Mouse (Mus musculus): ENCODE data around the gene Fam20a. TPM values are rescaled to one million over a fixed set of nuclear protein-coding genes. Genes with fewer than 3 reads are reported as not detected.
A peak's percentile ranks its signal among the peaks of the same experiment; 100 is the strongest.

The Fam20a gene
- total and polyA plus RNA-seq, 2 experiments: 6.9 to 30.6 TPM

- 45% methylated on average over 4 of the region's 4 CpGs for WGBS
- no peak for TF ChIP-seq CTCF (IDR thresholded peaks at IDR 0.05; ENCODE audit: low read depth, low read length)
- TF ChIP-seq POLR2A (IDR thresholded peaks at IDR 0.05; ENCODE audit: extremely low read depth, insufficient read depth, low read length): no peak
These were observed 32.5 kb downstream of the Fam20a start for GRCm38 (mm10) chr11:109689539-109689938.

GRCm38 (mm10) chr11:109682221-109682620, 39.9 kb downstream of the Fam20a start:
- H3K27ac ChIP-seq (replicated peaks; ENCODE audit: insufficient read depth, low read depth, low read length): no peak overlapping the region
- H3K27me3 ChIP-seq (ENCODE audit: control insufficient read depth, insufficient read depth, low read length): no peaks in the 10 kb centered on the region
- WGBS: 90% methylated on average over 6 of the region's 6 CpGs
- no peak for TF ChIP-seq CTCF (IDR thresholded peaks at IDR 0.05; ENCODE audit: low read depth, low read length)
- TF ChIP-seq POLR2A (IDR thresholded peaks at IDR 0.05; ENCODE audit: extremely low read depth, insufficient read depth, low read length): no peak
- no peaks in the 10 kb centered on the region for H3K4me1 ChIP-seq (ENCODE audit: control insufficient read depth, insufficient read depth, low read length)
- peaks cover 4% of the 10 kb centered on the region; the same call in 1 of the 2 replicates for H3K79me2 ChIP-seq (ENCODE audit: control insufficient read depth, insufficient read depth, low read length)
- no peak for DNase-seq (ENCODE audit: extremely low read depth, low read depth, low spot score)
- peaks cover 13% of the 10 kb centered on the region for H3K36me3 ChIP-seq (ENCODE audit: control insufficient read depth, insufficient read depth, low read length)
- H3K4me3 ChIP-seq (ENCODE audit: insufficient read depth, low read depth, low read length): no peak overlapping the region
- H3K9ac ChIP-seq (ENCODE audit: low read depth, low read length): no peak overlapping the region

More at GRCm38 (mm10) chr11:109689539-109689938, 32.5 kb downstream of the Fam20a start:
- Histone ChIP-seq H3K36me3 (ENCODE audit: control insufficient read depth, insufficient read depth, low read length) (peaks cover 11% of the 10 kb centered on the region), H3K27me3 (ENCODE audit: control insufficient read depth, insufficient read depth, low read length) (no peaks in the 10 kb centered on the region), H3K27ac (replicated peaks; ENCODE audit: insufficient read depth, low read depth, low read length) (no peak overlapping the region), H3K4me1 (ENCODE audit: control insufficient read depth, insufficient read depth, low read length) (peaks cover 11% of the 10 kb centered on the region), H3K79me2 (ENCODE audit: control insufficient read depth, insufficient read depth, low read length) (peaks cover 7% of the 10 kb centered on the region), H3K9ac (ENCODE audit: low read depth, low read length) (no peak overlapping the region), H3K4me3 (ENCODE audit: insufficient read depth, low read depth, low read length) (no peak overlapping the region)
- peak; percentile 68 for DNase-seq (ENCODE audit: extremely low read depth, low read depth, low spot score)

- Histone ChIP-seq H3K27ac (replicated peaks; ENCODE audit: insufficient read depth, low read depth, low read length) (no peak overlapping the region), H3K36me3 (ENCODE audit: control insufficient read depth, insufficient read depth, low read length) (peaks cover 13% of the 10 kb centered on the region), H3K4me1 (ENCODE audit: control insufficient read depth, insufficient read depth, low read length) (no peaks in the 10 kb centered on the region), H3K9ac (ENCODE audit: low read depth, low read length) (no peak overlapping the region), H3K4me3 (ENCODE audit: insufficient read depth, low read depth, low read length) (no peak overlapping the region), H3K79me2 (ENCODE audit: control insufficient read depth, insufficient read depth, low read length) (peaks cover under 1% of the 10 kb centered on the region; the same call in 1 of the 2 replicates), H3K27me3 (ENCODE audit: control insufficient read depth, insufficient read depth, low read length) (no peaks in the 10 kb centered on the region)
- WGBS: 91% methylated on average over 3 of the region's 3 CpGs
- no peak for TF ChIP-seq CTCF (IDR thresholded peaks at IDR 0.05; ENCODE audit: low read depth, low read length)
- no peak for TF ChIP-seq POLR2A (IDR thresholded peaks at IDR 0.05; ENCODE audit: extremely low read depth, insufficient read depth, low read length)
- DNase-seq (ENCODE audit: extremely low read depth, low read depth, low spot score): no peak
These were observed 40.5 kb downstream of the Fam20a start for GRCm38 (mm10) chr11:109681556-109681955.

GRCm38 (mm10) chr11:109680934-109681333, 41.1 kb downstream of the Fam20a start:
- WGBS: 67% methylated on average over 9 of the region's 9 CpGs
- peaks cover 13% of the 10 kb centered on the region for H3K36me3 ChIP-seq (ENCODE audit: control insufficient read depth, insufficient read depth, low read length)
- no peaks in the 10 kb centered on the region for H3K4me1 ChIP-seq (ENCODE audit: control insufficient read depth, insufficient read depth, low read length)
- no peak overlapping the region for H3K4me3 ChIP-seq (ENCODE audit: insufficient read depth, low read depth, low read length)
- no peaks in the 10 kb centered on the region for H3K79me2 ChIP-seq (ENCODE audit: control insufficient read depth, insufficient read depth, low read length)
- TF ChIP-seq POLR2A (IDR thresholded peaks at IDR 0.05; ENCODE audit: extremely low read depth, insufficient read depth, low read length) (no peak), CTCF (IDR thresholded peaks at IDR 0.05; ENCODE audit: low read depth, low read length) (no peak)
- H3K27me3 ChIP-seq (ENCODE audit: control insufficient read depth, insufficient read depth, low read length): no peaks in the 10 kb centered on the region
- no peak overlapping the region for H3K27ac ChIP-seq (replicated peaks; ENCODE audit: insufficient read depth, low read depth, low read length)
- no peak overlapping the region for H3K9ac ChIP-seq (ENCODE audit: low read depth, low read length)
- DNase-seq (ENCODE audit: extremely low read depth, low read depth, low spot score): no peak

GRCm38 (mm10) chr11:109678291-109678690, 43.8 kb downstream of the Fam20a start:
- Histone ChIP-seq H3K36me3 (ENCODE audit: control insufficient read depth, insufficient read depth, low read length) (peaks cover 6% of the 10 kb centered on the region; the same call in 1 of the 2 replicates), H3K4me1 (ENCODE audit: control insufficient read depth, insufficient read depth, low read length) (no peaks in the 10 kb centered on the region), H3K9ac (ENCODE audit: low read depth, low read length) (no peak overlapping the region), H3K79me2 (ENCODE audit: control insufficient read depth, insufficient read depth, low read length) (no peaks in the 10 kb centered on the region), H3K27me3 (ENCODE audit: control insufficient read depth, insufficient read depth, low read length) (no peaks in the 10 kb centered on the region), H3K27ac (replicated peaks; ENCODE audit: insufficient read depth, low read depth, low read length) (no peak overlapping the region), H3K4me3 (ENCODE audit: insufficient read depth, low read depth, low read length) (no peak overlapping the region)
- TF ChIP-seq CTCF (IDR thresholded peaks at IDR 0.05; ENCODE audit: low read depth, low read length) (no peak), POLR2A (IDR thresholded peaks at IDR 0.05; ENCODE audit: extremely low read depth, insufficient read depth, low read length) (no peak)
- 80% methylated on average over 12 of the region's 12 CpGs for WGBS
- no peak for DNase-seq (ENCODE audit: extremely low read depth, low read depth, low spot score)

GRCm38 (mm10) chr11:109676621-109677373, 45.3 kb downstream of the Fam20a start:
- no peak for TF ChIP-seq POLR2A (IDR thresholded peaks at IDR 0.05; ENCODE audit: extremely low read depth, insufficient read depth, low read length)
- TF ChIP-seq CTCF (IDR thresholded peaks at IDR 0.05; ENCODE audit: low read depth, low read length): no peak
- H3K27me3 ChIP-seq (ENCODE audit: control insufficient read depth, insufficient read depth, low read length): no peaks in the 10 kb centered on the region
- no peaks in the 10 kb centered on the region for H3K79me2 ChIP-seq (ENCODE audit: control insufficient read depth, insufficient read depth, low read length)
- H3K27ac ChIP-seq (replicated peaks; ENCODE audit: insufficient read depth, low read depth, low read length): no peak overlapping the region
- WGBS: 90% methylated on average over 12 of the region's 12 CpGs
- no peaks in the 10 kb centered on the region for H3K4me1 ChIP-seq (ENCODE audit: control insufficient read depth, insufficient read depth, low read length)
- H3K9ac ChIP-seq (ENCODE audit: low read depth, low read length): no peak overlapping the region
- no peak for DNase-seq (ENCODE audit: extremely low read depth, low read depth, low spot score)
- H3K36me3 ChIP-seq (ENCODE audit: control insufficient read depth, insufficient read depth, low read length): peaks cover 12% of the 10 kb centered on the region; the same call in 1 of the 2 replicates
- no peak overlapping the region for H3K4me3 ChIP-seq (ENCODE audit: insufficient read depth, low read depth, low read length)

All from liver, adult 2 months (tissue).